Mouse (Mus musculus): ENCODE measurements at regions not wholly inside any gene's neighbourhood (a gene's known extent, or its start where the extent isn't known, plus 50 kb on each side); places are given as distances from the start of the nearest gene placed in this dataset.

DNA sequence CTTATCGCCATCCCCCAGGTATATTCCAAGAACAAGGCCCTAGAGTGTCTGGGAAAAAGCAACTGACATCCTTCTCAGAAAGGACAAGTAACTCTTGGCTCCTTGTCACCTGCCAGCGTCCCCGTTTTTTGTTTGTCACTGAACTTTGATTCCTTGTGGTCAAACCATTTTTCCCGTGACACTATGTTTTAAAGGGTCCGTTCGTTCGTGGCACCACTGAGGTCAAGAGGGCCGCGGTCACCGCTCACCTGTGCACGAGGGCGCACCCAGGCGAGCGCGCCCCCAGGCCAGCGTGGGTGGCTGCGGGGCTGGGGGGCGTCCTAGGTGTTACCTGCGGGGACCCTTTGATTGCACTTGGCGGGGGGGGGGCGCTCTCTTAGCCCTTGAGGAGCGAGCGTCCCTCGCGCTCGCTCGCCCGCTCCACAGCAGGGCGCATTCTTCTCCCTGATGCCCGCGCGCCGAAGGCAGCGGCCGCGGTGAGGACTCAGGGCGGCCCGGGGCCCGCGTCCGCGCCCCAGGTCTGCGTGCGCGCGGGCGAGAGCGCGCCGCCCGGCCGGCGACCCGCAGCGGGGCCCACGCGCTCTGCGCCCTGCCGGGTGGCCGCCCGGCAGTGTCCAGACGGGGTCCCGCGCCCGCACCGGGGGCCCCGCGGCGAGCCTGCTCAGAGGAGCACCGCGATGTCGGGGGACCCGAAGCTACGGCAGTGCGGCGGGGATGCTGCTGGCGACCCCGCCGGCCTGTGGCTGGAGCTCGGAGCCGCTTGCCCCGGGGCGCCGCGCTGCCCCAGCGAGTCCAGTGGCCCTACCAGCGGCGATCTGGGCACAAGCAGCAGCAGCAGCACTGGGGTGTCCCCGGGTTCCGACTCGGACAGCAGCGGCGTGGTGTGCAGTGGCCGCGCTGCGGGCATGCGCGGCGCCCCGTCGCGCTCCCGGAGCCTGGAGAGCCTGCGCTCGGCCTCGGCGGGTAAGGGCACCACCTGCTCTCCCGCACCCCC lies 92.5 kb downstream of the Fam168b start:
- Histone ChIP-seq H3K9ac (ENCODE audit: low read length) (peak overlapping the region; percentile 71), H3K36me3 (ENCODE audit: control insufficient read depth, insufficient read depth, low read length) (no peaks in the 10 kb centered on the region), H3K27me3 (replicated peaks; ENCODE audit: control insufficient read depth, insufficient read depth, low read length) (peaks cover 15% of the 10 kb centered on the region), H3K4me1 (ENCODE audit: control insufficient read depth, insufficient read depth, low read length) (0 out of 2 replicates have a peak, but pooled peaks cover 11% of the 10 kb centered on the region), H3K9me3 (replicated peaks; ENCODE audit: control insufficient read depth, low read length) (no peaks in the 10 kb centered on the region), H3K27ac (ENCODE audit: low read depth, low read length) (no peak overlapping the region), H3K4me2 (ENCODE audit: low read length) (peak overlapping the region; percentile 97), H3K4me3 (ENCODE audit: low read depth, low read length) (peak overlapping the region; percentile 67)
- WGBS: 1% methylated on average over 85 of the region's 108 CpGs
- peak; percentile 72 for ATAC-seq
- peak; percentile 49 for DNase-seq (ENCODE audit: low spot score)

DNA sequence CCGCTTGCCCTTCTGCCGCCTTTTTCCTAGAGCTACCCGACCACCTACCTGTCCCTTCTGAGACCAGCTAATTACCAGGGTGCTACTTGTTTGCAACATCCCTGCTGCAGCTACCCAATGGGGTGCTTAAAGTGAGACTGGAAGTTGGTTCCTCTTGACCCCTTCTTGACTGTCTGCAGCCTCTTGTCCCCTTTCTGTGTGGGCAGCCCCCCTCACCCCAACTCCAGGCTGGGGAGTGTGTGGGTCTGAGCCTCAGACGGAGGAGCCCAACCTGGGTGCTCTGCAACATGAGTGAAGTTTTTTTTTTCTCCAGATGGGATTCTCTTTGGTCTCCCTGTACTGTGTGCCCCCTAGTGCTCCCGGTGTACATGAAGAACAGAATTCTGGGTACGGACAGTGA lies 91.7 kb downstream of the Fam168b start:
- no peak overlapping the region for H3K27ac ChIP-seq (ENCODE audit: low read depth, low read length)
- ATAC-seq (no peak), DNase-seq (ENCODE audit: low spot score) (no peak)
- no peaks in the 10 kb centered on the region for H3K9me3 ChIP-seq (replicated peaks; ENCODE audit: control insufficient read depth, low read length)
- H3K27me3 ChIP-seq (replicated peaks; ENCODE audit: control insufficient read depth, insufficient read depth, low read length): peaks cover 15% of the 10 kb centered on the region
- H3K4me3 ChIP-seq (ENCODE audit: low read depth, low read length): peak overlapping the region; percentile 67
- 2% methylated on average over 6 of the region's 6 CpGs for WGBS
- H3K36me3 ChIP-seq (ENCODE audit: control insufficient read depth, insufficient read depth, low read length): no peaks in the 10 kb centered on the region
- H3K4me1 ChIP-seq (ENCODE audit: control insufficient read depth, insufficient read depth, low read length): 0 out of 2 replicates have a peak, but pooled peaks cover 11% of the 10 kb centered on the region
- H3K4me2 ChIP-seq (ENCODE audit: low read length): peak overlapping the region; percentile 97
- peak overlapping the region; percentile 71 for H3K9ac ChIP-seq (ENCODE audit: low read length)

DNA sequence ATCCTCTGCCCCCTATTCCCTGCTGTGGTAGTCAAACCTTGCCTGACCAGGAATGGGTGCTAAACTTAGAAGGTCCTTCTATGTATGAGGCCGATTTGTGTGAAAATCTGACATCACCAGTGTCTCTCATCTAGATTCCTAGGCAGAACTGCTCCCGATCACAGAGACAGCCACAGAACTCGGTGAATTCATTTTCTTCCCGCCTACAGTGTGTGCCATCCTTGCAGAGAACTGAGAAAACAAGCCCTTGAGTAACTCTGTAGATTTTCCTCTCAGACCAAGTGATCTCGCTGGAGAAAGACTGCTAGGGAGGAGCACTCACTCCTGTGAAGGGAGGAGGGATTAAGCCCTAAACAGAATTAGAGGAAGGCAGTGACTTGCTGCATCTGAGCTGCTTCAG lies 89.3 kb downstream of the Fam168b start:
- Histone ChIP-seq H3K4me2 (ENCODE audit: low read length) (no peak overlapping the region), H3K27me3 (replicated peaks; ENCODE audit: control insufficient read depth, insufficient read depth, low read length) (peaks cover 15% of the 10 kb centered on the region), H3K9ac (ENCODE audit: low read length) (no peak overlapping the region), H3K9me3 (replicated peaks; ENCODE audit: control insufficient read depth, low read length) (no peaks in the 10 kb centered on the region), H3K36me3 (ENCODE audit: control insufficient read depth, insufficient read depth, low read length) (no peaks in the 10 kb centered on the region), H3K27ac (ENCODE audit: low read depth, low read length) (no peak overlapping the region), H3K4me3 (ENCODE audit: low read depth, low read length) (no peak overlapping the region), H3K4me1 (ENCODE audit: control insufficient read depth, insufficient read depth, low read length) (0 out of 2 replicates have a peak, but pooled peaks cover 11% of the 10 kb centered on the region)
- DNase-seq (ENCODE audit: low spot score) (no peak), ATAC-seq (no peak)
- 59% methylated on average over 5 of the region's 5 CpGs for WGBS

DNA sequence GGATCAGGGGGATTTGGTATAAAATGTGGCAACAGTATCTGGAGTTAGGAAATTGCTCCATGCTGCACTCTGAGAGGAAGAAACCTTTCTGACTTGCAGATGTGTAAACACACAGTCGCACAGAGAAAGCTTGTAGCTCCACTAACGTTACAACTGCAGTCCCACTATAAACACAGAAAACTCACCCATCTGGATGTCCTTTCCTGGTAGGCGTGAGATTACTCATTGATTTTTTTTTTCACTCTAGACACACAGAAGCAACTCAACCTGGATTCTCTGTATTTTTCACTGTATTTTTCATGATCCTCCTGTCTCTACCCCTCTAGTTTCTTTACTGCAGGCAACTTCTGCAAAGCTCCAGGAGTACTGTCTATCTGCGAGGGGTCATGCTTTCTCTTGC lies 82.3 kb downstream of the Fam168b start:
- no peaks in the 10 kb centered on the region for H3K9me3 ChIP-seq (replicated peaks; ENCODE audit: control insufficient read depth, low read length)
- WGBS: 90% methylated on average over 4 of the region's 4 CpGs
- ATAC-seq (no peak), DNase-seq (ENCODE audit: low spot score) (no peak)
- H3K4me3 ChIP-seq (ENCODE audit: low read depth, low read length): no peak overlapping the region
- no peaks in the 10 kb centered on the region for H3K36me3 ChIP-seq (ENCODE audit: control insufficient read depth, insufficient read depth, low read length)
- H3K27ac ChIP-seq (ENCODE audit: low read depth, low read length): no peak overlapping the region
- no peak overlapping the region for H3K4me2 ChIP-seq (ENCODE audit: low read length)
- H3K9ac ChIP-seq (ENCODE audit: low read length): no peak overlapping the region
- no peaks in the 10 kb centered on the region for H3K4me1 ChIP-seq (ENCODE audit: control insufficient read depth, insufficient read depth, low read length)
- no peaks in the 10 kb centered on the region for H3K27me3 ChIP-seq (replicated peaks; ENCODE audit: control insufficient read depth, insufficient read depth, low read length)

DNA sequence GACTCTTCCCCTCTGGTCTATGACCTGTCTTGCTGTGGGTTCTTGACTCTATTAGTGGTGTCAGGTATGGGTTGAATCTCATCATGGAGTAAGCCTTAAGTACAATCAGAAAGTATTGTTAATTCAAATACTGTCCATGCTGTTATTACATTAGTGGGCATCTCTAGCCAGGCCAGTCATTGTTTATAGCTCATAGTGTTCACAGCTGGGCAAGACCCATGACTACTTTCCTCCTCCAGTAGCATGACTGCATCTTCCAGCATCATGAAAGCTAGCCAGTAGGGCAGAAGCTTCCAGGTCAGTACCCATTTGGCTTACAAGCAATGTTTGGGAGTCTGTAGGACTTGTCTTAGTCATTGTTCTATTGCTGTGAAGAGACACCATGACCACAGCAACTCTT lies 81.4 kb downstream of the Fam168b start:
- Histone ChIP-seq H3K4me3 (ENCODE audit: low read depth, low read length) (no peak overlapping the region), H3K27me3 (replicated peaks; ENCODE audit: control insufficient read depth, insufficient read depth, low read length) (no peaks in the 10 kb centered on the region), H3K9ac (ENCODE audit: low read length) (no peak overlapping the region), H3K4me2 (ENCODE audit: low read length) (no peak overlapping the region), H3K4me1 (ENCODE audit: control insufficient read depth, insufficient read depth, low read length) (no peaks in the 10 kb centered on the region), H3K36me3 (ENCODE audit: control insufficient read depth, insufficient read depth, low read length) (no peaks in the 10 kb centered on the region), H3K27ac (ENCODE audit: low read depth, low read length) (no peak overlapping the region), H3K9me3 (replicated peaks; ENCODE audit: control insufficient read depth, low read length) (no peaks in the 10 kb centered on the region)
- ATAC-seq (no peak), DNase-seq (ENCODE audit: low spot score) (no peak)

DNA sequence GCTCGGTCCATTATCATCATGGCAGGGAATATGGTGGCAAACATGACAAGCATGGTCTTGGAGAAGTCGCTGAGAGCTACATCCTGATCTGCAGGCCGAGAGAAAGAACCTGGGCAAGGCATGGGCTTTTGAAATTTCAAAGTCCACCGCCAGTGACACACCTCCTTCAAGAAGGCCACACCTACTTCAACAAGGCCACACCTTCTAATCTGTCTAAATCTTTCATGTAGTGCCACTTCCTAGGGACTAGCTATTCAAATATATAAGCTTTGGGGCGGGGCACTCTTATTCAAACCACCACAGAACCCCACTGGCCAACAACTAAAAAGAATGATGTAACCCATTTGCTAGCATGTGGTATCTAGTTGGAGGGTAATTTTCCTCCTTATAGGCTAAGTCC lies 81.0 kb downstream of the Fam168b start:
- Histone ChIP-seq H3K9me3 (replicated peaks; ENCODE audit: control insufficient read depth, low read length) (no peaks in the 10 kb centered on the region), H3K9ac (ENCODE audit: low read length) (no peak overlapping the region), H3K4me1 (ENCODE audit: control insufficient read depth, insufficient read depth, low read length) (no peaks in the 10 kb centered on the region), H3K4me2 (ENCODE audit: low read length) (no peak overlapping the region), H3K27me3 (replicated peaks; ENCODE audit: control insufficient read depth, insufficient read depth, low read length) (no peaks in the 10 kb centered on the region), H3K4me3 (ENCODE audit: low read depth, low read length) (no peak overlapping the region), H3K27ac (ENCODE audit: low read depth, low read length) (no peak overlapping the region), H3K36me3 (ENCODE audit: control insufficient read depth, insufficient read depth, low read length) (no peaks in the 10 kb centered on the region)
- WGBS: 88% methylated on average over 5 of the region's 5 CpGs
- DNase-seq (ENCODE audit: low spot score) (no peak), ATAC-seq (no peak)
